ENCODE assay signal across 14 mouse cellular contexts in the genomic region with DNA sequence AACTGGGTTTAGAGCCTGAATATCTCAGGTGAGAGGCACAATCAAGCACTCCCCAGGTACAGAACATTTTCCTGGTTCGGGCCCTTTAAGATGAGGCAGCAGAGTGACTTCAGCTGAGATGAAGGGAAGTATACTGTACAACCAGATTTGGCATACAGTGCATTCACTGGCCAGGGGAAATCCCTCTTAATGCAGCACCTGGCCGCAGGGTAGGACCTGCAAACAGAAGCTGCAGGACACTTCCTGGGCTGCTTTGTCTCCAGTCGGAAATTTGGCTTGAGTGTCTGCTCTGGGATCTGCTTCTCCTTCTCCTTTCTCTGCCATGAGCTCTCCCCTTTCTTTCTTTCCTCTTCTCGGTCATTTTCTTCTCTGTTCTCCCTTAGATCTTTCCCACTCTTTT.
"Had no signal": no experiment of that assay in that cellular context is flagged by ENCODE, and none has a peak within 500 bp of the region (broad histone marks: within the 10 kb centered on the region; RNA-seq: fewer than 3 reads in every experiment).

No protein-coding gene starts in this region.

- H3K4me3 ChIP-seq: limb, embryonic 12.5 days; liver, embryonic 13.5 days; lung, embryonic 15.5 days; megakaryocyte, embryonic 14.5 days; midbrain, embryonic 12.5 days had no signal

- H3K27me3 ChIP-seq: limb, embryonic 12.5 days; liver, embryonic 13.5 days; lung, embryonic 15.5 days; megakaryocyte, embryonic 14.5 days; midbrain, embryonic 12.5 days had no signal

- H3K27ac ChIP-seq: kidney, postnatal 0 days; limb, embryonic 12.5 days; liver, embryonic 13.5 days; lung, embryonic 15.5 days; macrophage; midbrain, embryonic 12.5 days had no signal

- DNase-seq: kidney, postnatal 36 days; layer of hippocampus, adult 9-11 months; liver; liver, embryonic 13.5 days; liver, postnatal 0 days; lung, postnatal 14 days; right cerebral cortex, postnatal 14 days; thymus, postnatal 36 days had no signal

- H3K4me1 ChIP-seq: liver, embryonic 13.5 days; megakaryocyte, embryonic 14.5 days; midbrain, embryonic 12.5 days had no signal
